Mouse (Mus musculus): Measurements from ENCODE around the gene B3gnt6. TPM values are rescaled to one million over a fixed set of nuclear protein-coding genes. Genes with fewer than 3 reads are reported as not detected.

The B3gnt6 gene
- total and polyA plus RNA-seq, 3 experiments = 0.06 TPM; not detected in 2

GRCm38 (mm10) chr7:98185326-98185725 is 14.0 kb downstream of the B3gnt6 start:
- H3K79me2 ChIP-seq (replicated peaks; ENCODE audit: control insufficient read depth, insufficient read depth, low read length) = no peaks in the 10 kb centered on the region
- H3K4me3 ChIP-seq = no peak overlapping the region
- peaks cover 2% of the 10 kb centered on the region for H3K4me1 ChIP-seq (ENCODE audit: control insufficient read depth, insufficient read depth, low read length)
- H3K9ac ChIP-seq (ENCODE audit: low read depth, low read length) = no peak overlapping the region
- no peak for DNase-seq
- intact Hi-C loops (cut with DNase I) = no loop called here
- H3K36me3 ChIP-seq (ENCODE audit: control insufficient read depth, insufficient read depth, low read length) = no peaks in the 10 kb centered on the region
- no peak overlapping the region for H3K27ac ChIP-seq
- 63% methylated on average over 6 of the region's 6 CpGs for WGBS
- TF ChIP-seq CTCF (IDR thresholded peaks at IDR 0.05) = no peak
- no peak for TF ChIP-seq POLR2A (IDR thresholded peaks at IDR 0.05; ENCODE audit: insufficient read depth, low read depth, low read length)
- TF ChIP-seq EP300 (IDR thresholded peaks at IDR 0.05; ENCODE audit: insufficient read depth, low read depth, low read length) = 0 out of 2 replicates have a peak, but pooled peaks have one; percentile 33
- H3K27me3 ChIP-seq (ENCODE audit: control insufficient read depth, insufficient read depth, low read length) = no peaks in the 10 kb centered on the region

GRCm38 (mm10) chr7:98178560-98179231 is 20.6 kb downstream of the B3gnt6 start:
- H3K4me1 ChIP-seq (ENCODE audit: control insufficient read depth, insufficient read depth, low read length) = peaks cover 5% of the 10 kb centered on the region; the same call in 1 of the 2 replicates
- H3K27ac ChIP-seq = peak overlapping the region; percentile 34; the same call in 1 of the 2 replicates
- DNase-seq = no peak
- no peaks in the 10 kb centered on the region for H3K27me3 ChIP-seq (ENCODE audit: control insufficient read depth, insufficient read depth, low read length)
- H3K9ac ChIP-seq (ENCODE audit: low read depth, low read length) = peak overlapping the region; percentile 56
- WGBS = 93% methylated on average over 5 of the region's 5 CpGs
- TF ChIP-seq EP300 (IDR thresholded peaks at IDR 0.05; ENCODE audit: insufficient read depth, low read depth, low read length) = no peak
- TF ChIP-seq POLR2A (IDR thresholded peaks at IDR 0.05; ENCODE audit: insufficient read depth, low read depth, low read length) = no peak
- TF ChIP-seq CTCF (IDR thresholded peaks at IDR 0.05) = no peak
- intact Hi-C loops (cut with DNase I) = no loop called here
- no peaks in the 10 kb centered on the region for H3K79me2 ChIP-seq (replicated peaks; ENCODE audit: control insufficient read depth, insufficient read depth, low read length)
- no peaks in the 10 kb centered on the region for H3K36me3 ChIP-seq (ENCODE audit: control insufficient read depth, insufficient read depth, low read length)
- peak overlapping the region; percentile 85 for H3K4me3 ChIP-seq

DNA sequence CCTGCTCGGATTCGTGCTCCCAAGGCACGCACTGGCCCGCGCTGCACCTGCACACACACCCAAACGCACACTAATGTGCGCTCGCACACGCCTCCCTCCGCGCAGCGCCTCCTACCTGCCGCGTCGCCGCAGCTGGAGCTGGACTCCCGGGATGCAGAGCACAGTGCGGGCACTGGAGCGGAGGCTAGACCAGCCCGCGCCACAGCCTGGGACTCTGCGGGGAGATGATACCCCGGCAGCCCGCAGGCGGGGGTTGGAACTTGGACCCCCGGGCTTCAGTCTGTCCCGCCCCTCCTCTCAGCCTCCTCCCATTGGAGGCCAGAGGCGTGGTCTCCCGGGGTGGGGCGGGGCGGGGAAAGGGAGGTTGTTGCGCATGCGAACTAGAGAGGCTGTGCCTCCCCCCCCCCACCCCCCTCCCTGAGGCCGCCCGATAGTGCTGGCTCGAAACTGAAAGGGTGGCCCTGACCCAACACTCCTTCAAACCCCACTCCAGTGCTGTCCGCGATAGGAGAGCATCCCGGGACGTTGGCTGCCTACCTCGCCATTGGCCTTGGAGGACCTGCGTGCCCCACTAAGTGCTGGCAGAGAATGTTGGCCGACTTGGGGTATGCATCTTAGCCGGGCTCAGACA is 21.2 kb downstream of the B3gnt6 start, which contains the start of gene Capn5:
Capn5 (minus strand) TSS at position 346 of the 631 bp plus-strand sequence.
- Histone ChIP-seq H3K4me1 (ENCODE audit: control insufficient read depth, insufficient read depth, low read length) (peaks cover 5% of the 10 kb centered on the region; the same call in 1 of the 2 replicates), H3K36me3 (ENCODE audit: control insufficient read depth, insufficient read depth, low read length) (no peaks in the 10 kb centered on the region), H3K27ac (peak within 1 kb of the TSS; percentile 62), H3K79me2 (replicated peaks; ENCODE audit: control insufficient read depth, insufficient read depth, low read length) (no peaks in the 10 kb centered on the region), H3K9ac (ENCODE audit: low read depth, low read length) (peak within 1 kb of the TSS; percentile 71), H3K27me3 (ENCODE audit: control insufficient read depth, insufficient read depth, low read length) (no peaks in the 10 kb centered on the region), H3K4me3 (peak within 1 kb of the TSS; percentile 85)
- 2% methylated on average over 42 of the region's 44 CpGs for WGBS
- intact Hi-C loops (cut with DNase I) = no loop called here
- TF ChIP-seq POLR2A (IDR thresholded peaks at IDR 0.05; ENCODE audit: insufficient read depth, low read depth, low read length) (peak; percentile 36; the same call in 1 of the 2 replicates), EP300 (IDR thresholded peaks at IDR 0.05; ENCODE audit: insufficient read depth, low read depth, low read length) (peak; percentile 77; the same call in 1 of the 2 replicates), CTCF (IDR thresholded peaks at IDR 0.05) (peak; percentile 72)
- peak; percentile 78 to 80 for DNase-seq

GRCm38 (mm10) chr7:98177566-98177928 is 21.7 kb downstream of the B3gnt6 start:
- no peaks in the 10 kb centered on the region for H3K27me3 ChIP-seq (ENCODE audit: control insufficient read depth, insufficient read depth, low read length)
- 12% methylated on average over 9 of the region's 9 CpGs for WGBS
- TF ChIP-seq EP300 (IDR thresholded peaks at IDR 0.05; ENCODE audit: insufficient read depth, low read depth, low read length) (no peak), CTCF (IDR thresholded peaks at IDR 0.05) (no peak), POLR2A (IDR thresholded peaks at IDR 0.05; ENCODE audit: insufficient read depth, low read depth, low read length) (no peak)
- peak overlapping the region; percentile 62 for H3K27ac ChIP-seq
- peaks cover 5% of the 10 kb centered on the region; the same call in 1 of the 2 replicates for H3K4me1 ChIP-seq (ENCODE audit: control insufficient read depth, insufficient read depth, low read length)
- H3K79me2 ChIP-seq (replicated peaks; ENCODE audit: control insufficient read depth, insufficient read depth, low read length) = no peaks in the 10 kb centered on the region
- DNase-seq = no peak
- peak overlapping the region; percentile 71 for H3K9ac ChIP-seq (ENCODE audit: low read depth, low read length)
- intact Hi-C loops (cut with DNase I) = no loop called here
- H3K36me3 ChIP-seq (ENCODE audit: control insufficient read depth, insufficient read depth, low read length) = no peaks in the 10 kb centered on the region
- H3K4me3 ChIP-seq = peak overlapping the region; percentile 85

DNA sequence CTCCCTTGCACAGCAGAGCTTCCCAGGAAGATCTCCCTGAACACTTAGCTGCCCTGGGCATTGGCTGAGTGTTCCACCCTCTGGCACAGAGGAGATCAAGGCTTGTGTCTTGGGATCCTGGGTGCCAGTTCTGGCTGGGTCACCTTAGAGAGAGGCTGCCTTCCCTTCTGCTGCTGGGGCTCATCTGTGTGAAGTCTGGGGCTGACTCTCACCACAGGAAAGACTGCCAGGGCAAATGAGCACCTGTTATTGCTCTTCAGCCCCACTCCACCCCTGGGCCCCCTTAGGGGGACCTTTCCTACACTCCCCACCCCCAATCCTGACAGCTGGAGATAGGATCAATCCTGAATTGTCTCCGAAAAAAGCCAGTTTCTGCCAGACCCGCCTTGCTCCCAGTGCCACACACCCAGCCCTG is 22.2 kb downstream of the B3gnt6 start:
- Histone ChIP-seq H3K4me1 (ENCODE audit: control insufficient read depth, insufficient read depth, low read length) (peaks cover 5% of the 10 kb centered on the region; the same call in 1 of the 2 replicates), H3K9ac (ENCODE audit: low read depth, low read length) (no peak overlapping the region), H3K36me3 (ENCODE audit: control insufficient read depth, insufficient read depth, low read length) (no peaks in the 10 kb centered on the region), H3K4me3 (no peak overlapping the region), H3K27ac (no peak overlapping the region), H3K79me2 (replicated peaks; ENCODE audit: control insufficient read depth, insufficient read depth, low read length) (no peaks in the 10 kb centered on the region), H3K27me3 (ENCODE audit: control insufficient read depth, insufficient read depth, low read length) (no peaks in the 10 kb centered on the region)
- TF ChIP-seq EP300 (IDR thresholded peaks at IDR 0.05; ENCODE audit: insufficient read depth, low read depth, low read length) = no peak
- no peak for TF ChIP-seq POLR2A (IDR thresholded peaks at IDR 0.05; ENCODE audit: insufficient read depth, low read depth, low read length)
- no peak for TF ChIP-seq CTCF (IDR thresholded peaks at IDR 0.05)
- intact Hi-C loops (cut with DNase I) = no loop called here
- 53% methylated on average over 2 of the region's 2 CpGs for WGBS
- no peak for DNase-seq
